Mouse (Mus musculus) skeletal muscle tissue, adult 2 months (tissue): ENCODE results near the gene Poln.

ENCODE experiments used
- DNase-seq: peaks from one replicate; pipeline ENCODE4 v3.0.0-alpha.2; 2012; ENCODE audit warnings: low read depth, low spot score

The Poln gene

DNA sequence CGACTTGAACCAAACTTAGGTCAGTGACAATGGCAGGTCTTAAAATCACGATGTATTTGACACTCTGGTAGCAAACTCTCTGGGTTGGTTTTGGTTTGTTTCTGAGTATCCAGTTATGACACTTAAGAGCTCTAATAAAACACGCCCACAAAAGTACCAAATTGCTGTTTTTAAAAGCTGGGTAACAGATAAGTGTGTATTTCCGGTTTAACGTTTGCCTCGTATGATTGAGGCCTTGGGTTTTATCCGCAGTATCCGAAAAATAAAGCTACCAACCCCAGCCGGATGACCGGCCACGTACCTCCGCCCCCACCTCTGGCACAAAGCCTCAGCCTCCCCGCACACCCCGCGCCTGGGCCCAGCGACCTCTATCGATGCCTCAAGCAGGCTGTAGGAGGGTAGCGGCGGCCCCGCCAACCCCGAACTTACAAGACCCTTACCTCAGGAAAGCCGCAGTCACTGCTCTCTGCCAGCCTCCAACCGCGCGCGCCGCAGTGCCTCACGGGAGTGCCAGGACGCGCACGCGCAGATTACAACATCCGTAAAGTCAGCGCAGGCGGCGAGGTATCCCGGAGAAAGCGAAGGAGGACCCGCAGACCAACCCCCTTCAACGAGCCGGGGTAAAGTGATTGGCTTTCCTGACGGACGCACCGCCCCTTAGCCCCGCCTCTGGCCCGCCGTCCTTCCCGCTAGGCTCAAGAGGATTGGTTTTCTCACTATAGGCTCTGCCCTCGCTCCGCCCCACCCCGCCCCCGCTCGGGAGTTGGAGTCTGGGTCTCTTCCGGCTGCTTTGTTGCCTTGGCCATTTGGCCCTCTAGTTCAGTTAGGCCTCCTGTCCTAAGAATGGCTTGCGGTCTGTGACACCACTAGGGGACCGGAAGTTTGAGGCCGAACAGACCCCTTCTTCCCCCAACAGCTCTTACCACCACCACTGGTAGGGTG lies at the start of gene Poln, which contains the start of gene Haus3:
Gene Poln (minus strand): TSS at position 499 of the 942 bp plus-strand sequence.
Gene Haus3 (minus strand): TSS at position 578 of the 942 bp plus-strand sequence.
- DNase-seq = peak; percentile 97

- no peak for DNase-seq
These were observed 49.4 kb upstream of the Poln start for GRCm38 (mm10) chr5:34218672-34219071.

- DNase-seq = no peak
These were observed 48.5 kb upstream of the Poln start for GRCm38 (mm10) chr5:34217756-34218155.

GRCm38 (mm10) chr5:34216025-34216424 lies 46.8 kb upstream of the Poln start:
- no peak for DNase-seq

- DNase-seq = no peak
These were observed 44.4 kb upstream of the Poln start for GRCm38 (mm10) chr5:34213659-34214058.

GRCm38 (mm10) chr5:34210279-34210678 lies 41.0 kb upstream of the Poln start:
- DNase-seq = peak; percentile 66

DNA sequence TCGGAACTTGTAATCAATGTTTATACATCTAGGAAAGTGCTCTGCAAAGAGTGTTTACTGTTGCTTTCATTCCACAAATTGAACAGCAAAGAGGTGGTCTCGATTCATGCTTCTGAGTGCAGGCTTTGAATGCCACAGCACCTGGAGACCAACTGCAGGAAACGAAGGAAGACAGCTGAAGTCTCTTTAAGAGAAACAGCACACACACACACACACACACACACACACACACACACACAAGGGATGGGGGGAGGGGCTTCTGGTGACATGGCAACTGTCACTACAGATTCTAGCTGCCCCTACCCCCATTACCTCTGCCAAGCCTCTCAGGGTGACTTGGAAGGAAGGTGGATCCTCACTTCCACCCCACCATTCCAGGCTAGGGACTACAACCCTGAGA lies 38.3 kb upstream of the Poln start:
- no peak for DNase-seq

GRCm38 (mm10) chr5:34205788-34206187 lies 36.5 kb upstream of the Poln start:
- no peak for DNase-seq

- DNase-seq = no peak
These were observed 35.7 kb upstream of the Poln start for GRCm38 (mm10) chr5:34204911-34205310.

- DNase-seq = no peak
These were observed 32.8 kb upstream of the Poln start for GRCm38 (mm10) chr5:34202006-34202405.

DNA sequence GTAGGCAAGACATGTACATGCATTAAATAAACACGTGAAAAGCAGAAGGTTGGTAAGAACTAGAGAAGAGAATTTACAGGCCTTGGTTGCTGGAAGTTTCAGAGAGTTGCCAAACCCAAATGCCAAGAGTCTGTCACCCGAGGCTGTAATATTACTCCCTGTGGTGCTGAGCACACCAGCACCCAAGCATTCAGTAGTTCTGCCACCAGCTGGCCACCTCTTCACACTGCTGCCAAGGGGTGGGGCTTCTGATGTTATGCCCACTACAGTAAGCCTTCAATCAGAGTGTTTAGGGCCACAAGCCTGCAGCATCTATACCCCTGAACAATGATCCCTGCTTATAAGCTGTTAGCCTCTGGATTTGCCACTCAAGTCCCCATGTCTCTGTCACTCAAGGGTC lies 32.1 kb upstream of the Poln start:
- no peak for DNase-seq

- no peak for DNase-seq
These were observed 29.4 kb upstream of the Poln start for GRCm38 (mm10) chr5:34198615-34199014.

DNA sequence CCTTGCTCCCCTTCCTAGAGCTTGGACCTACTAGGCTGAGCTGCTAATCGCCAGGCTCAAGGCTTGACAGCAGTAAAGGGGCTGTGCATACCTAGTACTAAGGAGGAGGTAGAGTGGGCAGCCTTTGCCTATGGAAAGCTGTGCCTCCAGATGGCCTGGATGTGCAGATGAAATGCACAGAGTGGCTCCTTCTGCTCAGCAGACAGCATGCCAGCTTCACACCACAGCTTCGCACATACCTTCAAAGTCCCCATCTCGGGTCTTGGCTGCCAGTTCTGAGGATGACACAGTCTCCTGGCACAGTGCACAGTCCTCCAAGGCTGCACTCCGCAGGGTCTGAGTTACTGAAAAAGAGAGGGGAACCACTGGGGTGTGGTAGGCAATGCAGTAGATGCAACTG lies 28.0 kb upstream of the Poln start:
- no peak for DNase-seq

DNA sequence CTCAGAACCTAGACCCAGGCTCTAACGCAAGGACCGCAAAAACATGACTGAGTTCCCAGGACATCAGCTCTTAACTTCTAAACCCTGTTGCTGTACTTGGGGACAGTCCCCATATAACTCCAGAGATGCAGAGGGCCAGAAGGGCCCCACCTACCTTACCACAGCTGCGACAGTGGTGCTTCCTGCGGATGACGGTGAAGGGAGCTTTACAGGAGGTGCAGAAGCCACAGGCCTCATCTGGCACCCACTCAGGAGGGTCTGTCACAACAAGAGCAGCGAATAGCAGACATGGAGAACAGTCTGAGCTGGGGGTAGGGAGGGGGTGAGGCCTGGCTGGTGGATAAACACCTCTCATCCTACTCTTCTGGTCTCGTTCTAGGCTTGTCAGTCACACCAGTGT lies 27.2 kb upstream of the Poln start:
- no peak for DNase-seq

DNA sequence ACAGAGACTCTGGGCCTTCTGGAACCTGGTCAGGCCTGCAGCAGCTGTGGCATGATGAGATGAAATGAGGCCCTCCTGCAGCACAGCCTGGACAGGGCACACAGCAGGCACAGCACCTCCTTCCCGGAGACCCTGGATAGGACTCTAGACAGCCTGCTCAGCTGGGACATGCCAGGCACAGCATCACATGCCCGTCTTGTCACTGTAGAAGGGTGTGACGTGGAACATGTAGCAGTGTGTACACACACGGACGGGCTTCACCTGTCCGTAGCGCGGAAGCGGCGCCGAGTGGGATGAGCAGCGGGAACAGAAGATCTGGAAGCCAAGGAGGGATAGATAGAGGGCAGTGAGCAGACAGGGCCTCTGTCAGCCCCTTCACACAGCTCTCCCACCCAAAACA lies 26.5 kb upstream of the Poln start:
- DNase-seq = no peak

- DNase-seq = no peak
These were observed 25.9 kb upstream of the Poln start for GRCm38 (mm10) chr5:34194975-34195662.

DNA sequence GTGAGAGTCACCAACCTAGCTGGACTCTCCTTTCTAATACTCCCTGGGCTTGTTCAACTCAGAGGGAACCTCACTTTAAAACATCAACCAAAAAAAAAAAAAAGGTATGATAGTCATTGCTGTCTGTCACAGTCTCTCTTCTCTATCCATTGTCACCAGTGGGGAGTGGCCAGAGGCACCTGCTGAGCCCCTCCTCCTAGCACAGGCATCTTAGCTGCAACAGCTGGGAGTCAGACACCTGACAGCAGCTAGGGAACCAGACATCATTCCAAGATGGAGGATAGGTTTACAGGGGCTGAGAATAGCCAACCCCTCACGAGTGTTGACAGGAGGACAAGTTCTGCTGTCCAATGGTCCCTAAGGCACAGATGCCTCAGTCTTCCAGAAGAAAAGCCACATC lies 25.2 kb upstream of the Poln start:
- DNase-seq = no peak

DNA sequence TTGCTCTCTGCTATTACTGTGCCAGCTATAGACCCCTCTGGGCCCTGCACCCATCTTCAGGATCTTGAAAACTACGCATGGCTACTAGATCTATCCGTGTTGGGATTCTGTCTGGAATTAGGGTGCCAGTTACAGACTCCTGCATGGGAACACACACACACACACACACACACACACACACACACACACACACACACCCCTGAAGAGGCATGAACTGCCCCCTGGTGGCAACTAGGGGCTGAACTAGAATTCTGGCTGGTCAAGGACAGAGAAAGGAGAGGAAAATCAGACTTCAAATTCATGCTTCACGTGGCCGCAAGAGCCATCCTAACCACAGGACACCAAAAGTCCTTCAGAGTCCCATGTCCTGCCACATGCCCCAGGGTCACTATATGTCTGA lies 22.6 kb upstream of the Poln start:
- no peak for DNase-seq

DNA sequence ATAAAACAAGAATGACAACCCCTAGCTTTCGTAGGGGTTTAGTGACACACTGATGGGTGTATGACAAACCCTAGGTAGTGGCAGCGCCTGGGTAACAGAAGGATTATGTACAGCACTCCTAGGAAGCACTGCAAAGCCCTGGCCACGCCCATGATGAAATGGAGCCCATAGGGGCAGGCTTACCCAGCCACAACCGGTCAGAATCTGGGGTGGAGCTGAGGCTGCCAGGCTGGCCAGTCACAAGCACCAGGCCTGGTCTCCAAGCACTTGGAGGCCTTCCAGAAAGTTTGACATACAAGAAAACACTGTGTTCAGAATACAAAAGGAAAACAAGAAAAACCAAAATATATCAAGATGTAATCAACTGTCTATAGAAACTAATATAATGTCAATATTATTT lies 21.8 kb upstream of the Poln start:
- DNase-seq = no peak

GRCm38 (mm10) chr5:34189521-34189920 lies 20.3 kb upstream of the Poln start:
- no peak for DNase-seq

DNA sequence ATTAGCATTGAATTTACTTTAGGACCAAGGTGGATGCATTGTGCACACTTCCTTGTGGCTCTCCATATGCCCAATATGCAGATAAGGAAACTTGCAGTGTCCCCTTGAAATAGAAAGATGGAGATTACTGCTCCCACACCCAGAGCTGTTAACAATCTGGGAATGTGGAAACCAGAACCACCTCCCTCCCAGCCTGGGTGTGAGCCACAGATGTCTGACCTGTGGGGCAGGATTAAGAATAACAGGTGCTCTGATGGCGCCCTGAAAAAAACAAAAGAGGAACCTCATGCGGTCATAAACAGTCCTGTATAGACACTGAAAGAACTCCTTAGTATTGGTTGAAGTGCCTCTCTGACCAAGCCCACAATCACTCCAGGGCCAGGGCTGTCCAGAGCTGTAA lies 19.6 kb upstream of the Poln start:
- DNase-seq = no peak

GRCm38 (mm10) chr5:34187601-34188316 lies 18.5 kb upstream of the Poln start, which contains the start of gene Mxd4:
Gene Mxd4, minus strand, starts transcription at chr5:34187720.
- peak; percentile 100 for DNase-seq
